Mouse (Mus musculus) midbrain, embryonic 16.5 days (tissue): ENCODE measurements at regions not wholly inside any gene's neighbourhood (a gene's known extent, or its start where the extent isn't known, plus 50 kb on each side); places are given as distances from the start of the nearest gene placed in this dataset.

Experiments used
- ATAC-seq: fragments of 200-750 bp; cut with Nextera tagmentation; 2 replicates; pipeline ENCODE4 v1.8.0; 2017; ENCODE audit warnings: moderate TSS enrichment
- H3K27ac ChIP-seq: fragments of 300-500 bp; sonication (generic); 2 replicates; pipeline ENCODE4 v1.5.1; 2014; ENCODE audit warnings: mild to moderate bottlenecking, low read length, mixed read lengths
- H3K27me3 ChIP-seq: fragments of 300-500 bp; sonication (generic); 2 replicates; pipeline ENCODE4 v1.6.1; 2014; ENCODE audit warnings: low read depth, low read length, mixed read lengths; ENCODE audit not compliant: control insufficient read depth, insufficient read depth
- H3K36me3 ChIP-seq: fragments of 300-500 bp; sonication (generic); 2 replicates; pipeline ENCODE4 v1.6.1; 2014; ENCODE audit warnings: mild to moderate bottlenecking, low read length, moderate library complexity, mixed read lengths; ENCODE audit not compliant: control insufficient read depth, insufficient read depth
- H3K4me1 ChIP-seq: fragments of 300-500 bp; sonication (generic); 2 replicates; pipeline ENCODE4 v1.6.1; 2014; ENCODE audit warnings: mild to moderate bottlenecking, low read length, mixed read lengths; ENCODE audit not compliant: control insufficient read depth, insufficient read depth
- H3K4me2 ChIP-seq: fragments of 300-500 bp; sonication (generic); 2 replicates; pipeline ENCODE4 v1.6.1; 2014; ENCODE audit warnings: mild to moderate bottlenecking, low read length, mixed read lengths
- H3K4me3 ChIP-seq: fragments of 300-500 bp; sonication (generic); 2 replicates; pipeline ENCODE4 v1.5.1; 2014; ENCODE audit warnings: low read depth, mild to moderate bottlenecking, low read length, moderate library complexity, mixed read lengths
- H3K9ac ChIP-seq: fragments of 300-500 bp; sonication (generic); 2 replicates; pipeline ENCODE4 v1.6.1; 2014; ENCODE audit warnings: low read depth, low read length, mixed read lengths
- H3K9me3 ChIP-seq: fragments of 300-500 bp; sonication (generic); replicated peaks from 2 replicates; pipeline ENCODE4 v1.6.1; 2014; ENCODE audit warnings: mild to moderate bottlenecking, low read length, mixed read lengths; ENCODE audit not compliant: control insufficient read depth, poor library complexity, severe bottlenecking
- WGBS: fragments of 180-500 bp; shearing (Covaris S2); extraction: QIAGEN DNeasy Blood & Tissue Kit; methylation state at CpG from one replicate; pipeline ENCODE4 v1.1.7; 2014; 5-methylcytosine and 5-hydroxymethylcytosine counted together

GRCm38 (mm10) chr12:99118381-99119115 is 198.2 kb downstream of the Ttc8 start:
- Histone ChIP-seq H3K36me3 (no peaks in the 10 kb centered on the region), H3K4me2 (no peak overlapping the region), H3K27ac (no peak overlapping the region), H3K9me3 (peaks cover 4% of the 10 kb centered on the region; the same call in 1 of the 2 replicates), H3K9ac (no peak overlapping the region), H3K4me3 (no peak overlapping the region), H3K27me3 (no peaks in the 10 kb centered on the region), H3K4me1 (no peaks in the 10 kb centered on the region; the same call in 1 of the 2 replicates)
- no peak for ATAC-seq
- 90% methylated on average over 12 of the region's 12 CpGs for WGBS

- peaks cover 4% of the 10 kb centered on the region; the same call in 1 of the 2 replicates for H3K9me3 ChIP-seq
- H3K27me3 ChIP-seq: no peaks in the 10 kb centered on the region
- H3K4me3 ChIP-seq: no peak overlapping the region
- no peaks in the 10 kb centered on the region; the same call in 1 of the 2 replicates for H3K4me1 ChIP-seq
- H3K9ac ChIP-seq: no peak overlapping the region
- WGBS: 79% methylated on average over 9 of the region's 9 CpGs
- H3K36me3 ChIP-seq: no peaks in the 10 kb centered on the region
- H3K27ac ChIP-seq: no peak overlapping the region
- no peak overlapping the region for H3K4me2 ChIP-seq
- ATAC-seq: no peak
Measured at GRCm38 (mm10) chr12:99119966-99120365, 199.6 kb downstream of the Ttc8 start.

GRCm38 (mm10) chr12:99123611-99124495 is 203.5 kb downstream of the Ttc8 start:
- H3K4me2 ChIP-seq: no peak overlapping the region
- no peak overlapping the region for H3K9ac ChIP-seq
- no peak for ATAC-seq
- H3K4me3 ChIP-seq: no peak overlapping the region
- H3K9me3 ChIP-seq: peaks cover 1% of the 10 kb centered on the region; the same call in 1 of the 2 replicates
- H3K4me1 ChIP-seq: no peaks in the 10 kb centered on the region
- H3K27me3 ChIP-seq: no peaks in the 10 kb centered on the region
- H3K27ac ChIP-seq: no peak overlapping the region
- no peaks in the 10 kb centered on the region for H3K36me3 ChIP-seq
- 81% methylated on average over 15 of the region's 15 CpGs for whole genome bisulfite sequencing

GRCm38 (mm10) chr12:99126129-99126528 is 205.8 kb downstream of the Ttc8 start:
- WGBS: 93% methylated on average over 2 of the region's 2 CpGs
- Histone ChIP-seq H3K9me3 (no peaks in the 10 kb centered on the region), H3K27me3 (no peaks in the 10 kb centered on the region), H3K4me1 (no peaks in the 10 kb centered on the region), H3K36me3 (no peaks in the 10 kb centered on the region), H3K9ac (no peak overlapping the region), H3K27ac (no peak overlapping the region), H3K4me2 (no peak overlapping the region), H3K4me3 (no peak overlapping the region)
- ATAC-seq: no peak
